Mouse (Mus musculus) midbrain, postnatal 0 days (tissue): ENCODE measurements at regions not wholly inside any gene's neighbourhood (a gene's known extent, or its start where the extent isn't known, plus 50 kb on each side); places are given as distances from the start of the nearest gene placed in this dataset.

Experiments
- ATAC-seq: fragments of 200-750 bp; cut with Nextera tagmentation; 2 replicates; pipeline ENCODE4 v1.8.0; 2017; ENCODE audit warnings: moderate number of reproducible peaks, mild to moderate bottlenecking, moderate TSS enrichment, moderate library complexity; ENCODE audit not compliant: low FRiP score
- DNase-seq: peaks from one replicate; pipeline ENCODE4 v3.0.0-alpha.2; 2015; ENCODE audit warnings: low spot score
- H3K27ac ChIP-seq: fragments of 300-500 bp; sonication (generic); 2 replicates; pipeline ENCODE4 v1.5.1; 2014; ENCODE audit warnings: low read depth, mild to moderate bottlenecking, low read length, mixed read lengths
- H3K27me3 ChIP-seq: fragments of 300-500 bp; sonication (generic); 2 replicates; pipeline ENCODE4 v1.6.1; 2014; ENCODE audit warnings: low read length, control low read depth, mixed read lengths; ENCODE audit not compliant: insufficient read depth
- H3K36me3 ChIP-seq: fragments of 300-500 bp; sonication (generic); 2 replicates; pipeline ENCODE4 v1.6.1; 2014; ENCODE audit warnings: low read length, control low read depth, mixed read lengths; ENCODE audit not compliant: insufficient read depth
- H3K4me1 ChIP-seq: fragments of 300-500 bp; sonication (generic); 2 replicates; pipeline ENCODE4 v1.6.1; 2014; ENCODE audit warnings: mild to moderate bottlenecking, control low read depth, antibody characterized with exemption, low read length, mixed read lengths; ENCODE audit not compliant: insufficient read depth
- H3K4me2 ChIP-seq: fragments of 300-500 bp; sonication (generic); 2 replicates; pipeline ENCODE4 v1.6.1; 2014; ENCODE audit warnings: low read depth, mild to moderate bottlenecking, low read length, mixed read lengths; ENCODE audit not compliant: poor library complexity, severe bottlenecking
- H3K4me3 ChIP-seq: fragments of 300-500 bp; sonication (generic); 2 replicates; pipeline ENCODE4 v1.5.1; 2014; ENCODE audit warnings: low read depth, mild to moderate bottlenecking, low read length, moderate library complexity
- H3K9ac ChIP-seq: fragments of 300-500 bp; sonication (generic); replicated peaks from 2 replicates; pipeline ENCODE4 v1.6.1; 2014; ENCODE audit warnings: mild to moderate bottlenecking, low read length, moderate library complexity, mixed read lengths; ENCODE audit not compliant: poor library complexity, severe bottlenecking
- H3K9me3 ChIP-seq: fragments of 300-500 bp; sonication (generic); 2 replicates; pipeline ENCODE4 v1.6.1; 2016; ENCODE audit warnings: low read length, control low read depth
- CTCF ChIP-seq: IDR thresholded peaks from 2 replicates; pipeline ENCODE4 v1.5.1; 2016; ENCODE audit warnings: antibody characterized with exemption, mild to moderate bottlenecking
- WGBS: fragments of 180-500 bp; shearing (Covaris S2); extraction: QIAGEN DNeasy Blood & Tissue Kit; methylation state at CpG from one replicate; pipeline ENCODE4 v1.1.7; 2014; 5-methylcytosine and 5-hydroxymethylcytosine counted together

GRCm38 (mm10) chr3:51155621-51156020 is 68.6 kb upstream of the Noct start:
- Histone ChIP-seq H3K27ac (no peak overlapping the region), H3K4me3 (no peak overlapping the region), H3K27me3 (no peaks in the 10 kb centered on the region), H3K9ac (no peak overlapping the region), H3K9me3 (no peaks in the 10 kb centered on the region), H3K36me3 (no peaks in the 10 kb centered on the region), H3K4me1 (0 out of 2 replicates have a peak, but pooled peaks cover 8% of the 10 kb centered on the region), H3K4me2 (no peak overlapping the region)
- 62% methylated on average over 4 of the region's 4 CpGs for WGBS
- no peak for TF ChIP-seq CTCF
- ATAC-seq (no peak), DNase-seq (peak; percentile 59)

GRCm38 (mm10) chr3:51156386-51157290 is 67.6 kb upstream of the Noct start:
- H3K4me1 ChIP-seq = 0 out of 2 replicates have a peak, but pooled peaks cover 8% of the 10 kb centered on the region
- 36% methylated on average over 20 of the region's 20 CpGs for WGBS
- no peak overlapping the region for H3K4me3 ChIP-seq
- ATAC-seq (peak; percentile 83), DNase-seq (peak; percentile 85)
- no peaks in the 10 kb centered on the region for H3K27me3 ChIP-seq
- H3K9ac ChIP-seq = no peak overlapping the region
- no peaks in the 10 kb centered on the region for H3K36me3 ChIP-seq
- peak overlapping the region; percentile 62 for H3K27ac ChIP-seq
- H3K9me3 ChIP-seq = no peaks in the 10 kb centered on the region
- H3K4me2 ChIP-seq = no peak overlapping the region
- TF ChIP-seq CTCF = peak; percentile 74

GRCm38 (mm10) chr3:51157291-51157650 is 67.0 kb upstream of the Noct start:
- H3K9ac ChIP-seq = no peak overlapping the region
- ATAC-seq (no peak), DNase-seq (no peak)
- WGBS = 20% methylated on average over 4 of the region's 4 CpGs
- H3K4me3 ChIP-seq = no peak overlapping the region
- no peaks in the 10 kb centered on the region for H3K36me3 ChIP-seq
- no peaks in the 10 kb centered on the region for H3K9me3 ChIP-seq
- peak overlapping the region; percentile 62 for H3K27ac ChIP-seq
- H3K27me3 ChIP-seq = no peaks in the 10 kb centered on the region
- no peak for TF ChIP-seq CTCF
- 0 out of 2 replicates have a peak, but pooled peaks cover 8% of the 10 kb centered on the region for H3K4me1 ChIP-seq
- H3K4me2 ChIP-seq = no peak overlapping the region

- 64% methylated on average over 4 of the region's 4 CpGs for WGBS
- no peak overlapping the region for H3K9ac ChIP-seq
- no peaks in the 10 kb centered on the region for H3K36me3 ChIP-seq
- no peaks in the 10 kb centered on the region for H3K27me3 ChIP-seq
- TF ChIP-seq CTCF = no peak
- DNase-seq (no peak), ATAC-seq (no peak)
- H3K9me3 ChIP-seq = no peaks in the 10 kb centered on the region
- H3K27ac ChIP-seq = no peak overlapping the region
- H3K4me2 ChIP-seq = no peak overlapping the region
- no peak overlapping the region for H3K4me3 ChIP-seq
- 0 out of 2 replicates have a peak, but pooled peaks cover 8% of the 10 kb centered on the region for H3K4me1 ChIP-seq
Observed at GRCm38 (mm10) chr3:51158449-51158848, 65.8 kb upstream of the Noct start.

GRCm38 (mm10) chr3:51159322-51159721 is 64.9 kb upstream of the Noct start:
- Histone ChIP-seq H3K4me2 (no peak overlapping the region), H3K4me3 (no peak overlapping the region), H3K27me3 (no peaks in the 10 kb centered on the region), H3K36me3 (no peaks in the 10 kb centered on the region), H3K9me3 (no peaks in the 10 kb centered on the region), H3K9ac (no peak overlapping the region), H3K4me1 (0 out of 2 replicates have a peak, but pooled peaks cover 8% of the 10 kb centered on the region), H3K27ac (no peak overlapping the region)
- DNase-seq (no peak), ATAC-seq (no peak)
- WGBS = 30% methylated on average over 4 of the region's 4 CpGs
- TF ChIP-seq CTCF = no peak

- Histone ChIP-seq H3K9me3 (no peaks in the 10 kb centered on the region), H3K4me1 (0 out of 2 replicates have a peak, but pooled peaks cover 8% of the 10 kb centered on the region), H3K27ac (no peak overlapping the region), H3K4me3 (no peak overlapping the region), H3K9ac (no peak overlapping the region), H3K4me2 (no peak overlapping the region), H3K27me3 (no peaks in the 10 kb centered on the region), H3K36me3 (no peaks in the 10 kb centered on the region)
- DNase-seq = no peak
- no peak for TF ChIP-seq CTCF
- 48% methylated on average over 9 of the region's 9 CpGs for WGBS
- no peak for ATAC-seq
Observed at GRCm38 (mm10) chr3:51159881-51160280, 64.4 kb upstream of the Noct start.
